Mouse (Mus musculus): ENCODE measurements around the gene Cap1. TPM values are rescaled to one million over a fixed set of nuclear protein-coding genes. Genes with fewer than 3 reads are reported as not detected.

The Cap1 gene
- polyA plus RNA-seq, 1 experiment from 2014 or later, result 77.5 TPM

DNA sequence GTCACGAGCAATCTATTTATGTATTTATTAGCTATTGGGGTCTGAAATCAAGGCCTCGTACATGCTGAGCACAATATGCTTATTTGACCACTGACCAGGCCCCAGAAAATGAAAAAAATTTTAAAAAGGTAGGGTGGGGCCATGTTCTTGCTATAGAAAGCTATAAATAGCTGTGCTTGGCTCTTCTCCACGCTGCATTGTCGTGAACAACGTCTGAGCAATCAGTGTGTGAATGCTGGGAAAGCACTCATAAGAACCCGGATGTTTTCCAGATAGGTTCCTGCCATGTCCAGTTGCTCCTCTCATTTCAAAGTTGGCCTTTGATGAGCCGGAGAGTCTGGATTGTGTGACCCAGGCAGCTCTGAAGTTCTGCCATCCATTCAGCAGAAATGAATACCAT is 28.3 kb upstream of the Cap1 start:
- no peaks in the 10 kb centered on the region for H3K9me3 ChIP-seq (ENCODE audit: control insufficient read depth, low read length)
- no peak overlapping the region for H3K4me3 ChIP-seq (replicated peaks; ENCODE audit: low read length)
- H3K9ac ChIP-seq (replicated peaks; ENCODE audit: low read depth, low read length), result no peak overlapping the region
- H3K4me2 ChIP-seq (ENCODE audit: low read length), result no peak overlapping the region
- ATAC-seq, result no peak
- peaks cover 9% of the 10 kb centered on the region for H3K4me1 ChIP-seq (replicated peaks; ENCODE audit: control insufficient read depth, insufficient read depth, low read length)
- H3K36me3 ChIP-seq (ENCODE audit: control insufficient read depth, insufficient read depth), result no peaks in the 10 kb centered on the region
- no peak overlapping the region for H3K27ac ChIP-seq (ENCODE audit: low read length)
- no peaks in the 10 kb centered on the region for H3K27me3 ChIP-seq (replicated peaks; ENCODE audit: control insufficient read depth, insufficient read depth, low read length)
- 65% methylated on average over 7 of the region's 7 CpGs for WGBS

DNA sequence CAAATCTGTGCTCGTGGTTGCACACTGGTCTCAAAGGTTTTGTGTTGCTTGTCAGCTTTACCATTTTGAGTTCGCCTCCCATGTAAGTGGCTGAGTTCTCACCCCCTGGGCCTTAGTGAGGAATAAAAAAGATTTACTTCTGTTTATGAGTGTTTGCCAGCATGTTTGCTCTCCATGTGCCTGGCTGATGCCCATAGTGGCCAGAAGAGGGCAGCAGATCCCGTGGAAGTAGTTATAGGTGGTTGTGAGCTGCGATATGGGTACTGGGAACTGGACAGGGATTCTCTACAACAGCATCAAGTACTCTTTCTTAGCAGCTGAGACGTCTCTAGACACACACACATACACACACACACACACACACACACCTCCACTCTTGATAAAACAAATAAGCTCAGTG is 26.8 kb upstream of the Cap1 start:
- Histone ChIP-seq H3K27ac (ENCODE audit: low read length) (no peak overlapping the region), H3K4me3 (replicated peaks; ENCODE audit: low read length) (no peak overlapping the region), H3K27me3 (replicated peaks; ENCODE audit: control insufficient read depth, insufficient read depth, low read length) (no peaks in the 10 kb centered on the region), H3K4me1 (replicated peaks; ENCODE audit: control insufficient read depth, insufficient read depth, low read length) (peaks cover 14% of the 10 kb centered on the region), H3K9ac (replicated peaks; ENCODE audit: low read depth, low read length) (no peak overlapping the region), H3K36me3 (ENCODE audit: control insufficient read depth, insufficient read depth) (no peaks in the 10 kb centered on the region), H3K4me2 (ENCODE audit: low read length) (no peak overlapping the region), H3K9me3 (ENCODE audit: control insufficient read depth, low read length) (no peaks in the 10 kb centered on the region)
- ATAC-seq, result no peak
- WGBS, result 80% methylated on average over 5 of the region's 5 CpGs

DNA sequence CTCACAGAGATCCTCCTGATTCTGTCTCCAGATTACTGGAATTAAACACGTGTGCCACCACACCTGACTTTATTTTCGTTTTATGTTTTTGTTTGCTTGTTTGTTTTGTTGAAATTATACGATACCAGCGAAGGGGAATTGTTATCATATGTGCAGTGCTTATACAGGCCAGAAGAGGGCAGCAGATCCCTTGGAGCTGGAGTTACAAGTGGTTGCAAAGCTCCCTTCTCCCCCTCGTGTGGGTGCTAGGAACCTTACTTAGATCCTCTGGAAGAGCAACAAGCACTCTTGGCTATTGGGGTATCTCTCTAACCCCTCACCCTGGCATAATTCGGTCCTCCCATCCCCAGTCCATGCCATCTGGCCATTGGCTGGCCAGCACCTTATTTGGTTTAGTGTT is 24.7 kb upstream of the Cap1 start:
- H3K9ac ChIP-seq (replicated peaks; ENCODE audit: low read depth, low read length), result no peak overlapping the region
- H3K27me3 ChIP-seq (replicated peaks; ENCODE audit: control insufficient read depth, insufficient read depth, low read length), result no peaks in the 10 kb centered on the region
- peaks cover 14% of the 10 kb centered on the region for H3K4me1 ChIP-seq (replicated peaks; ENCODE audit: control insufficient read depth, insufficient read depth, low read length)
- H3K27ac ChIP-seq (ENCODE audit: low read length), result no peak overlapping the region
- no peaks in the 10 kb centered on the region for H3K36me3 ChIP-seq (ENCODE audit: control insufficient read depth, insufficient read depth)
- H3K4me2 ChIP-seq (ENCODE audit: low read length), result no peak overlapping the region
- no peaks in the 10 kb centered on the region for H3K9me3 ChIP-seq (ENCODE audit: control insufficient read depth, low read length)
- ATAC-seq, result no peak
- WGBS, result 53% methylated on average over 6 of the region's 6 CpGs
- no peak overlapping the region for H3K4me3 ChIP-seq (replicated peaks; ENCODE audit: low read length)

DNA sequence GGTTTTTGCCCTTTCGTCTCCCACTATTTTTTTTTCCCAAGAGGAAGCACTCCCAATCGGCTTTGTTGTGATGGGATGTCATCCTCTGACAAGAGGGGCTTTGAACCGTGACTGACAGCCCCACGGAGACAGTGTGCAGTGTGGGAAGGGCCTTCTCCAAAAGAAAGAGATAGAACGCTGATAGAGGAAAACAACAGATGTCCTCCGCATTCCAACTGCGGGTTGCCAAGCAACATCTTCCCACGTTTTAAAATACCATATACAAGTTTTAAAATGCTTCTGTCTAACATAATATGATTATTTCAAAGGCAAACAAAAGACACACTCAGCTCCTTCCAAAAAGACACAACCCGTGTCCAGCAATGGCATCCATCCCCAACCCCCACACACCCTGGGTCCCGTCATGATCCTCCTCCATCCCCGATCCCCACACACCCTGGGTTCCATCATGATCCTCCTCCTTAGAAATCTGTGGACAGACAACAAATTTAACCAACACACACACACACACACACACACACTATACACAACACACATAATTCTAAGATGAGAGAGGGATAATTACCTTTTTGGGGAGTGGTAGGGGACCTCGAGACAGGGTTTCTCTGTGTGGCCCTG is 23.8 kb upstream of the Cap1 start:
- 21% methylated on average over 12 of the region's 12 CpGs for WGBS
- H3K9me3 ChIP-seq (ENCODE audit: control insufficient read depth, low read length), result no peaks in the 10 kb centered on the region
- H3K4me1 ChIP-seq (replicated peaks; ENCODE audit: control insufficient read depth, insufficient read depth, low read length), result peaks cover 14% of the 10 kb centered on the region
- peak overlapping the region; percentile 90 for H3K27ac ChIP-seq (ENCODE audit: low read length)
- H3K9ac ChIP-seq (replicated peaks; ENCODE audit: low read depth, low read length), result peak overlapping the region; percentile 37; the same call in 1 of the 2 replicates
- H3K27me3 ChIP-seq (replicated peaks; ENCODE audit: control insufficient read depth, insufficient read depth, low read length), result no peaks in the 10 kb centered on the region
- peak; percentile 86 for ATAC-seq
- H3K36me3 ChIP-seq (ENCODE audit: control insufficient read depth, insufficient read depth), result no peaks in the 10 kb centered on the region
- H3K4me2 ChIP-seq (ENCODE audit: low read length), result peak overlapping the region; percentile 46
- H3K4me3 ChIP-seq (replicated peaks; ENCODE audit: low read length), result peak overlapping the region; percentile 21

DNA sequence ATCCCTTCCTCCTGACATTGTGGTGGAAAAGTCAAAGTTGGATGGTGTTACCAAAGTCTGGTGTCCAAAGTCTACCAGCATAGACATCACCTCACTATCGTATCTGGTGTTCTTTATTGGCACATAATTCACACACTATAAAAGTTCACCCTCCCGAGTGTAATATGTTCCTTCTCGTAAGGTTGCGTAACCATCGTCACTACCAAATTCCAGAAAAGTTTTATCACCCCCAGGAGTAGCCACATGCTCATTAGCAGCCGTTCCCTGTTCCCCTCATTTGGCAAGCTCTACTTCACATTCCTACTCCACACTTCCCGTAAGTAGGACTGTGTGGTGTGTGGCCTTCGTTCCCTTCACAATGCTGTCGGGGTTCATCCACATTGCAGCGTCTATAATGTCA is 19.5 kb upstream of the Cap1 start:
- H3K27ac ChIP-seq (ENCODE audit: low read length), result no peak overlapping the region
- H3K4me2 ChIP-seq (ENCODE audit: low read length), result no peak overlapping the region
- no peaks in the 10 kb centered on the region for H3K27me3 ChIP-seq (replicated peaks; ENCODE audit: control insufficient read depth, insufficient read depth, low read length)
- no peak overlapping the region for H3K4me3 ChIP-seq (replicated peaks; ENCODE audit: low read length)
- no peak for ATAC-seq
- H3K36me3 ChIP-seq (ENCODE audit: control insufficient read depth, insufficient read depth), result no peaks in the 10 kb centered on the region
- no peak overlapping the region for H3K9ac ChIP-seq (replicated peaks; ENCODE audit: low read depth, low read length)
- H3K9me3 ChIP-seq (ENCODE audit: control insufficient read depth, low read length), result no peaks in the 10 kb centered on the region
- H3K4me1 ChIP-seq (replicated peaks; ENCODE audit: control insufficient read depth, insufficient read depth, low read length), result peaks cover 14% of the 10 kb centered on the region
- WGBS, result 74% methylated on average over 10 of the region's 10 CpGs

DNA sequence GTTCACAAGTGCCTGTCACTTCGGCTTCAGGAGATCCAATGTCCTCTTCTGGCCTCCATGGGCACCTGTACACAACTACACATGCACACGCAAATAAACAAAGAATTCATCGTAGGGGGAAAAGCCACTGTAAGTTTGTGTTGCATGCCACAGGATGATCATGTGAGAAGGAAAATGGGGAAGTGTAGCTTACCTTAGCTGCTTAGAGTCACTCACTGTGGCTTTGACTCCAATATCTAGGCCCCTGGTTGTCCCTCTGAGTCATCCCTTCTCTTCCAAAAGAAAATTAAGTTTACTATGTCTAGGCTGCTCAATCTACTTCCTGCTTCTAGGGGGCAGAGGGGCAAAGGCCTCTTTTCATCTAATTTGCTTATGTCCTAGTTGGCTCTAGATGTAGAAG is 17.9 kb upstream of the Cap1 start:
- ATAC-seq, result no peak
- Histone ChIP-seq H3K4me2 (ENCODE audit: low read length) (no peak overlapping the region), H3K9me3 (ENCODE audit: control insufficient read depth, low read length) (no peaks in the 10 kb centered on the region), H3K4me3 (replicated peaks; ENCODE audit: low read length) (no peak overlapping the region), H3K36me3 (ENCODE audit: control insufficient read depth, insufficient read depth) (no peaks in the 10 kb centered on the region), H3K27me3 (replicated peaks; ENCODE audit: control insufficient read depth, insufficient read depth, low read length) (no peaks in the 10 kb centered on the region), H3K4me1 (replicated peaks; ENCODE audit: control insufficient read depth, insufficient read depth, low read length) (peaks cover 1% of the 10 kb centered on the region), H3K9ac (replicated peaks; ENCODE audit: low read depth, low read length) (no peak overlapping the region), H3K27ac (ENCODE audit: low read length) (no peak overlapping the region)
- 89% methylated on average over 3 of the region's 3 CpGs for WGBS

DNA sequence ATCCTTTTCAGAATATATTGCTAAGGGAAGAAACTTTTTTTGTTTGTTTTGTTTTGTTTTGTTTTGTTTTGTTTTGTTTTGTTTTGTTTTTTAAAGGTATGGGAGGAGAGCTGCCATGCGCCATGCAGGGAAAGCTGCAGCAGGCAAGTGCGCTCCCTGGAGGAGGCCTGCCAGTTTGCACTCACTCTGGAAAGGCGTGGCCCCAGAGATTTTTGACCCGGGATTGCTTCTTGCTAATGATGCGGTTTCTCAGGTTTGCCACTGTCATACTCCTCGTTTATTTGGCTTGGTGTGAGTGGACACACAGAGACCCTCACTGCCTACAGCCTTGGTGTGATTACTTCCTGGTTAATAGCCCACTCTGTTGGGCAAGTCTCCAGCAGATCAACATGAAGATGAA is 16.3 kb upstream of the Cap1 start:
- H3K4me3 ChIP-seq (replicated peaks; ENCODE audit: low read length), result no peak overlapping the region
- H3K36me3 ChIP-seq (ENCODE audit: control insufficient read depth, insufficient read depth), result no peaks in the 10 kb centered on the region
- H3K4me1 ChIP-seq (replicated peaks; ENCODE audit: control insufficient read depth, insufficient read depth, low read length), result no peaks in the 10 kb centered on the region
- no peak overlapping the region for H3K27ac ChIP-seq (ENCODE audit: low read length)
- no peak overlapping the region for H3K4me2 ChIP-seq (ENCODE audit: low read length)
- no peaks in the 10 kb centered on the region for H3K27me3 ChIP-seq (replicated peaks; ENCODE audit: control insufficient read depth, insufficient read depth, low read length)
- no peak overlapping the region for H3K9ac ChIP-seq (replicated peaks; ENCODE audit: low read depth, low read length)
- no peak for ATAC-seq
- no peaks in the 10 kb centered on the region for H3K9me3 ChIP-seq (ENCODE audit: control insufficient read depth, low read length)
- WGBS, result 26% methylated on average over 6 of the region's 6 CpGs

DNA sequence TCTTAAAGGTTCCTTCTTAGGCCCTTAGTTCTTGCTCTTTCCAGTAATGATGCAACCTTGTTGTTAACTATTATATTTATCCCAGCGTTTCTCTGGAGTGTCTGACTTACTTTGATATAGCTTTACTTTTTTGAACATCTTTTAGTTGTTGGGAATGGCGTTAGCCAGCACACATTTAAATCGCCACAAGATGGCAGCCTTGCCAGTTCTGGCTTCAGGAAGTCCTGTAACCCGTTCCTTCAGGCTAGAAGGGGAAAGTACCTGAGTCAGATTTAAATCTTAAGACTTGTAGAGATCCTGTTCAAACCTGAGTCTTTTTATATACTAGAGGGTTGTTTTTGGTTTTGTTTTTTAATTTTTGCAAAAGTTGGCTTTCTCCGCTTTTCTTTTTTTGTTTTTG is 12.5 kb upstream of the Cap1 start:
- Histone ChIP-seq H3K9me3 (ENCODE audit: control insufficient read depth, low read length) (no peaks in the 10 kb centered on the region), H3K27ac (ENCODE audit: low read length) (no peak overlapping the region), H3K4me1 (replicated peaks; ENCODE audit: control insufficient read depth, insufficient read depth, low read length) (no peaks in the 10 kb centered on the region), H3K4me3 (replicated peaks; ENCODE audit: low read length) (no peak overlapping the region), H3K36me3 (ENCODE audit: control insufficient read depth, insufficient read depth) (no peaks in the 10 kb centered on the region), H3K27me3 (replicated peaks; ENCODE audit: control insufficient read depth, insufficient read depth, low read length) (no peaks in the 10 kb centered on the region), H3K9ac (replicated peaks; ENCODE audit: low read depth, low read length) (no peak overlapping the region), H3K4me2 (ENCODE audit: low read length) (no peak overlapping the region)
- ATAC-seq, result peak; percentile 52; the same call in 1 of the 2 replicates
- 15% methylated on average over 5 of the region's 5 CpGs for WGBS

DNA sequence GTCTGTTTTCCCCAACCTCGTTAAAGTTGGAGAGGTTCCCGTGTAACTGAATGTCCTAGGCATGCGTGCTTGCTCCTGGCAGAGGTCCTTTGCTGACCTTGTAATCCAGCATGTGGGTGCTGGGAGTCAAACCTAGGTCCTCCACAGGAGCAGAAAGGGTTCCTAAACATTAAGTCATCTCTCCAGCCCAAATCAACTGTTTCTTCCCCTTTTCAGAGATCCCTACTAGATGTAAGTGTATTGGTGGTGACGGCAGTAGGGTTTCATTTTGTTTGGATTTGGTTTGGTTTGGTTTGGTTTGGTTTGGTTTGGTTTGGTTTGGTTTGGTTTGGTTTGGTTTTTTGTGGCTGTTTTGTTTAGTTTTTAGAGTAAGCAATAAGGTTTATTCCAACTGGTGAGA is 11.9 kb upstream of the Cap1 start:
- no peaks in the 10 kb centered on the region for H3K27me3 ChIP-seq (replicated peaks; ENCODE audit: control insufficient read depth, insufficient read depth, low read length)
- no peak overlapping the region for H3K4me2 ChIP-seq (ENCODE audit: low read length)
- no peak overlapping the region for H3K4me3 ChIP-seq (replicated peaks; ENCODE audit: low read length)
- no peaks in the 10 kb centered on the region for H3K36me3 ChIP-seq (ENCODE audit: control insufficient read depth, insufficient read depth)
- 87% methylated on average over 4 of the region's 4 CpGs for WGBS
- H3K27ac ChIP-seq (ENCODE audit: low read length), result no peak overlapping the region
- no peaks in the 10 kb centered on the region for H3K4me1 ChIP-seq (replicated peaks; ENCODE audit: control insufficient read depth, insufficient read depth, low read length)
- no peaks in the 10 kb centered on the region for H3K9me3 ChIP-seq (ENCODE audit: control insufficient read depth, low read length)
- ATAC-seq, result no peak
- H3K9ac ChIP-seq (replicated peaks; ENCODE audit: low read depth, low read length), result no peak overlapping the region

DNA sequence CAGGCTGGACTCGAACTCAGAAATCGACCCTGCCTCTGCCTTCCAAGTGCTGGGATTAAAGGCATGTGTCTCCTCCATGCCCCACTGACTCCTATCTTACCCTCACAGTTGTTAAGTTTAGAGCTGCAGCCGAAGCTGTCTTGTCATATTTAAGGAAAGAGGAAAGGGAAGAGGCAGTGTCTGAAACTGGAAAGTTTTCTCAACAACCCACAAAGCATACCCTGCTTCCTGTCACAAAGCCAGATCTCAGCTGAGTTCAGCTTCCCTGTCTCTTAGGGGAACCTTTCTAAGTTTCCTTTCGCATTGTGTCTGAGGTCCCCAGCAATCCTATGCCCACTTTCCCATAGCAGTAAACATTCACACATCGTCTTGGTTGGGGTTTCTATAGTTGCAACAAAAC is 6.3 kb upstream of the Cap1 start:
- 70% methylated on average over 5 of the region's 5 CpGs for WGBS
- no peak overlapping the region for H3K4me2 ChIP-seq (ENCODE audit: low read length)
- H3K9ac ChIP-seq (replicated peaks; ENCODE audit: low read depth, low read length), result no peak overlapping the region
- no peak for ATAC-seq
- H3K36me3 ChIP-seq (ENCODE audit: control insufficient read depth, insufficient read depth), result no peaks in the 10 kb centered on the region
- no peaks in the 10 kb centered on the region for H3K27me3 ChIP-seq (replicated peaks; ENCODE audit: control insufficient read depth, insufficient read depth, low read length)
- H3K4me3 ChIP-seq (replicated peaks; ENCODE audit: low read length), result no peak overlapping the region
- peaks cover 14% of the 10 kb centered on the region for H3K4me1 ChIP-seq (replicated peaks; ENCODE audit: control insufficient read depth, insufficient read depth, low read length)
- H3K27ac ChIP-seq (ENCODE audit: low read length), result peak overlapping the region; percentile 48; the same call in 1 of the 2 replicates
- H3K9me3 ChIP-seq (ENCODE audit: control insufficient read depth, low read length), result no peaks in the 10 kb centered on the region
